Mouse (Mus musculus) embryonic fibroblast, embryonic 13.5 days (primary cell): ENCODE results near the gene Rnf215.

ENCODE experiments used
- CTCF ChIP-seq: IDR thresholded peaks from 2 replicates; pipeline ENCODE4 v1.5.1; 2011; ENCODE audit warnings: mild to moderate bottlenecking, control low read depth, low read length, moderate library complexity, borderline replicate concordance; ENCODE audit not compliant: insufficient read depth
- POLR2A ChIP-seq: IDR thresholded peaks from 2 replicates; pipeline ENCODE4 v1.6.1; 2011; ENCODE audit warnings: low read depth, mild to moderate bottlenecking, control low read depth, low read length, moderate library complexity

DNA sequence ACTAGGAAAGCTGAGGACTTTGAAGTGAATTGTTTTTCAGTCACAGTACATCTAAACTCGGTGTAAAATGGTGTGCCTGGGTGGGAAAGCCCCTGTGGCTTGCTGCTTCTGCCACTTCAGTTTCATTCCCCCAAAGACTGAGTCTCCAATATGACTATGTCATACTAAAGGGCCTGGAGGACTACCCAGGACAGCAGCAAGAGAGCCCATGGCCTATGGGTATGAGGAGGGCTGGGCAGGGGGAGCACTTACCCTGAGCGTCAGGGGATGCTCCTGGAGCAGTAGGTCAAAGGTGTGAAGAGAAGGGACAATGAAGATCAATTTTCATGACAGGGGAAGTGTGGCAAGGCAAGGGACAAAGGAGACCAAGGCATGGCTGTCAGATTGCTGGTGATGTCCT lies 4.0 kb downstream of the Rnf215 start:
- TF ChIP-seq CTCF: no peak
- no peak for TF ChIP-seq POLR2A
